Mouse (Mus musculus): ENCODE measurements around the gene Hist1h2af.

The Hist1h2af gene

GRCm38 (mm10) chr13:23576906-23577639, 43.4 kb downstream of the Hist1h2af start:
- DNase-seq (ENCODE audit: low spot score): no peak

GRCm38 (mm10) chr13:23577835-23578234, 44.1 kb downstream of the Hist1h2af start:
- no peak for DNase-seq (ENCODE audit: low spot score)

DNA sequence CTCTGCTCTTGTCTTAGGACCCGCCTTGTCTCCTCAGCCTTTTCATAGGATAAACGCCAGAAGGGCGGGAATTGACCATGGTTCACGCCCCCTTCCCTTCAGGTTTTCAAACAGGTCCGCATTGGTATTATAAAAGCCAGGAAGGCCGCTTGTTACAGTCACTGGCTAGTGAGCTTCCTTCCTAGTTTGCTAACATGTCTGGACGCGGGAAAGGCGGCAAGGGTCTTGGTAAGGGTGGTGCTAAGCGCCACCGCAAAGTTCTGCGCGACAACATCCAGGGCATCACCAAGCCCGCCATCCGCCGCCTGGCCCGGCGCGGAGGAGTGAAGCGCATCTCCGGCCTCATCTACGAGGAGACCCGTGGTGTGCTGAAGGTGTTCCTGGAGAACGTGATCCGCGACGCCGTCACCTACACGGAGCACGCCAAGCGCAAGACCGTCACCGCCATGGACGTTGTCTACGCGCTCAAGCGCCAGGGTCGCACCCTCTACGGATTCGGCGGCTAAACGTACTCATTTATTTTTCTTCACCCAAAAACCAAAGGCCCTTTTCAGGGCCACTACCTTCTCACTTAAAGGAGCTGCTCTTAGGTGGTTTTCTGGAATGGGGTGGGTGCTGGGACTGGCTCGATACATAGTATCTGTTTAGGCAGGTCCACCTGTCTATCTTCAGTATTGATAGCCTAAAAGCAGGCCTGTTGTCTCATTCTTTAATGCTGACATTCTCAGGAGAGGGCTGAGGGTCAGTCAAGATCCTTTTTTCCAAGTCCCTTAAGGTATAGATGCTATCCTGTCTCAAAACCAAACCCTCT, 47.9 kb downstream of the Hist1h2af start, which contains the start of gene Hist1h4d:
Hist1h4d (plus strand) TSS at position 191 of the 811 bp plus-strand sequence.
- peak; percentile 99 for DNase-seq (ENCODE audit: low spot score)

DNA sequence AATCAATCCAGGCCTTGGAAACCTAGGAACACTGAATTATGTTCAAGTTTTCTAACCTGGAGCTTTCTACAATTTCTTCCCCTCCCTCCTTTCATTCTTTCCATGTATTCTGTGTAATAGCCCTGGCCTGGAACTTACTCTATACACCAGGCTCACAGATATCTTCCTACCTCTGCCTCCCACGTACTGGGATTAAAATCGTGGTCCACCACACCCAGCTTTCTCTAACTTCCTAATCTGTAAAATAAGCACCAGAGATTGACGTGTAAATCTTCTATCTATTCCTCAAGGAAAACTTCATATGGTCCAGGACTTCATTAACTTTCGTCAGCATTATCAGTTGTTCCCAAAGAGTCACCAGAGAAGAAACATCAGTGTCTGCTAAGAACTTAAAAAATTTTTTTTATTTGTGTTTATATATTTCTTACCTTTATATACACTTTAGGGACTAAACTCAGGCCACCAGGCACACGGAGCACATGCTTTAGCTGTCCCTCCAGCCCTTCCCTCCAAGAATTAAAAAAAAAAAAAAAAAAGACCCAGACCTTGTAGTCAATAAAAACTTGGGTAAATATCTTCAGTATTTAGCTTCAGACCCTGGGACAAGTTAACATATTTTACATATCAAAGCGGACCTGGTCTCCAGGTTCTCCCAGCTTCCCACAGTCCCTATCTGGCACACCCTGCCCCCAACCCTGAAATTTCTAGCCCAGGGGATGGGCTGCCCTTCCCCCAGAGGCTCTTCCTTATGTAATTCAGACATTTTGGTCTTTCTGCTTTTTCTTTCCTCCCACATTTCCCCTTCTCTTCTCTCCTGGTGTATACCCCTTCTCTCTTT, 48.7 kb downstream of the Hist1h2af start:
- DNase-seq (ENCODE audit: low spot score): no peak

- DNase-seq (ENCODE audit: low spot score): no peak
Observed at GRCm38 (mm10) chr13:23583387-23584068, 49.8 kb downstream of the Hist1h2af start.
